24 mouse cellular contexts compared by ENCODE assay signal in genomic region chrX:7869826-7870225, GRCm38 (mm10). TPM values are rescaled to one million over a fixed set of nuclear protein-coding genes. Genes with fewer than 3 reads are reported as not detected.
DNase-seq lines count a peak whose midpoint lies in the region; ATAC-seq lines count a peak whose summit lies in the region.
"Had no signal": no experiment of that assay in that cellular context is flagged by ENCODE, and none has a peak within 500 bp of the region (broad histone marks: within the 10 kb centered on the region; RNA-seq: fewer than 3 reads in every experiment).

No protein-coding gene starts in this region.

- no peak overlapping the region for H3K4me3 ChIP-seq in midbrain, embryonic 12.5 days
- no peak overlapping the region for H3K4me3 ChIP-seq in midbrain, embryonic 16.5 days (ENCODE audit: low read depth, low read length)
- H3K4me3 ChIP-seq: embryonic facial prominence, embryonic 12.5 days; embryonic facial prominence, embryonic 15.5 days; forebrain, embryonic 15.5 days; heart, adult 2 months; hindbrain, embryonic 12.5 days; hindbrain, embryonic 15.5 days had no signal

- 0 out of 2 replicates have a peak overlapping the region, but pooled peaks have one; percentile 11 for H3K4me2 ChIP-seq in midbrain, embryonic 12.5 days (replicated peaks)
- no peak overlapping the region for H3K4me2 ChIP-seq in midbrain, embryonic 16.5 days (ENCODE audit: low read length)
- H3K4me2 ChIP-seq: embryonic facial prominence, embryonic 12.5 days; embryonic facial prominence, embryonic 15.5 days; forebrain, embryonic 15.5 days; heart, embryonic 11.5 days; hindbrain, embryonic 12.5 days; hindbrain, embryonic 15.5 days had no signal

- no peaks in the 10 kb centered on the region; the same call in 1 of the 2 replicates for H3K4me1 ChIP-seq in midbrain, embryonic 12.5 days
- H3K4me1 ChIP-seq in midbrain, embryonic 16.5 days (ENCODE audit: control insufficient read depth, insufficient read depth, low read length) = no peaks in the 10 kb centered on the region
- H3K4me1 ChIP-seq: embryonic facial prominence, embryonic 12.5 days; embryonic facial prominence, embryonic 15.5 days; forebrain, embryonic 15.5 days; hindbrain, embryonic 12.5 days; hindbrain, embryonic 15.5 days had no signal

- H3K36me3 ChIP-seq in midbrain, embryonic 12.5 days = peaks cover 19% of the 10 kb centered on the region
- peaks cover 5% of the 10 kb centered on the region for H3K36me3 ChIP-seq in midbrain, embryonic 16.5 days (ENCODE audit: control insufficient read depth, insufficient read depth, low read length)

- H3K9me3 ChIP-seq in midbrain, embryonic 12.5 days = no peaks in the 10 kb centered on the region
- no peaks in the 10 kb centered on the region for H3K9me3 ChIP-seq in midbrain, embryonic 16.5 days (replicated peaks; ENCODE audit: control insufficient read depth, low read length, poor library complexity, severe bottlenecking)
- H3K9me3 ChIP-seq: embryonic facial prominence, embryonic 12.5 days; embryonic facial prominence, embryonic 15.5 days; forebrain, embryonic 15.5 days; G1E; hindbrain, embryonic 12.5 days; hindbrain, embryonic 15.5 days had no signal

- ATAC-seq in midbrain, embryonic 12.5 days (ENCODE audit: low FRiP score, low read depth) = peak; percentile 62
- no peak for ATAC-seq in midbrain, embryonic 16.5 days
- ATAC-seq: activated CD4-positive, CD25-positive, alpha-beta regulatory T cell, adult 4 months; CD4-positive, CD25-positive, alpha-beta regulatory T cell, adult 4 months; forebrain, embryonic 15.5 days; Patski had no signal

- no peak overlapping the region for H3K27ac ChIP-seq in midbrain, embryonic 12.5 days (replicated peaks)
- no peak overlapping the region for H3K27ac ChIP-seq in midbrain, embryonic 16.5 days (ENCODE audit: low read length)
- H3K27ac ChIP-seq: embryonic facial prominence, embryonic 12.5 days; embryonic facial prominence, embryonic 15.5 days; forebrain, embryonic 15.5 days; heart, adult 2 months; hindbrain, embryonic 12.5 days; hindbrain, embryonic 15.5 days had no signal

- no peaks in the 10 kb centered on the region for H3K27me3 ChIP-seq in midbrain, embryonic 12.5 days
- no peaks in the 10 kb centered on the region for H3K27me3 ChIP-seq in midbrain, embryonic 16.5 days (ENCODE audit: control insufficient read depth, insufficient read depth, low read depth, low read length)
- H3K27me3 ChIP-seq: embryonic facial prominence, embryonic 12.5 days; embryonic facial prominence, embryonic 15.5 days; forebrain, embryonic 15.5 days; hindbrain, embryonic 12.5 days; hindbrain, embryonic 15.5 days had no signal

- WGBS in midbrain, embryonic 12.5 days = 23% methylated on average over 3 of the region's 3 CpGs
- 27% methylated on average over 3 of the region's 3 CpGs for WGBS in midbrain, embryonic 16.5 days

- DNase-seq in ES-CJ7 (ENCODE audit: low read depth, low spot score) = peak; percentile 63
- peak; percentile 66 for DNase-seq in ZHBTc4 (ENCODE audit: low read depth, low spot score)
- no peak for DNase-seq in right cerebral cortex, postnatal 36 days (ENCODE audit: low spot score in 2 of 2)
- DNase-seq in heart, adult 8-10 months (ENCODE audit: low spot score) = no peak
- DNase-seq: adrenal gland, adult 8-10 months; adrenal gland, postnatal 25 days; cerebellum, adult 18-20 months; cerebellum, adult 9-11 months; cerebellum, postnatal 25 days; gastrocnemius, postnatal 10 days; gastrocnemius, postnatal 36 days; heart, adult 2 months had no signal

- no peak overlapping the region for H3K9ac ChIP-seq in midbrain, embryonic 12.5 days (replicated peaks)
- H3K9ac ChIP-seq in midbrain, embryonic 16.5 days (ENCODE audit: low read depth, low read length) = no peak overlapping the region
- H3K9ac ChIP-seq: embryonic facial prominence, embryonic 12.5 days; embryonic facial prominence, embryonic 15.5 days; forebrain, embryonic 15.5 days; hindbrain, embryonic 12.5 days; hindbrain, embryonic 15.5 days had no signal

RNA-seq across cellular contexts. Expression of gene Pim2, which starts 8.2 kb away (rescaled TPM):
- polyA plus RNA-seq in midbrain, embryonic 12.5 days (2016; fragmentation: Nextera tagmentation; extraction: Ambion mirVana) = 19.2 and 19.7 TPM in 2 replicates
- polyA plus RNA-seq in midbrain, embryonic 16.5 days (2015; fragmentation: Nextera tagmentation; extraction: Ambion mirVana) = 23.6 and 27.2 TPM in 2 replicates
- 1 to 10 TPM; 2.4 to 6.1 (median 3.7) TPM for total RNA-seq in heart, adult 8-10 months (2022)

RNA-seq across cellular contexts. Expression of gene Slc35a2, which starts 14.0 kb away (rescaled TPM):
- polyA plus RNA-seq in midbrain, embryonic 12.5 days (2016; fragmentation: Nextera tagmentation; extraction: Ambion mirVana) = 31.0 and 31.4 TPM in 2 replicates
- 44.9 and 45.2 TPM in 2 replicates for polyA plus RNA-seq in midbrain, embryonic 16.5 days (2015; fragmentation: Nextera tagmentation; extraction: Ambion mirVana)
- total RNA-seq in heart, adult 8-10 months (2022) = 10 to 100 TPM in 3 of 4 experiments, 1 to 10 TPM in 1; 8.9 to 18.3 (median 13.5) TPM

RNA-seq across cellular contexts. Expression of gene Otud5, which starts 28.7 kb away (rescaled TPM):
- polyA plus RNA-seq in midbrain, embryonic 12.5 days (2016; fragmentation: Nextera tagmentation; extraction: Ambion mirVana) = 63.2 and 68.3 TPM in 2 replicates
- 41.8 and 42.0 TPM in 2 replicates for polyA plus RNA-seq in midbrain, embryonic 16.5 days (2015; fragmentation: Nextera tagmentation; extraction: Ambion mirVana)
- 10 to 100 TPM; 20.0 to 24.9 (median 21.5) TPM for total RNA-seq in heart, adult 8-10 months (2022)

RNA-seq across cellular contexts. Expression of gene Pqbp1, which starts 29.2 kb away (rescaled TPM):
- 177 and 180 TPM in 2 replicates for polyA plus RNA-seq in midbrain, embryonic 12.5 days (2016; fragmentation: Nextera tagmentation; extraction: Ambion mirVana)
- polyA plus RNA-seq in midbrain, embryonic 16.5 days (2015; fragmentation: Nextera tagmentation; extraction: Ambion mirVana) = 228 and 250 TPM in 2 replicates
- 10 to 100 TPM; 20.0 to 24.0 (median 20.9) TPM for total RNA-seq in heart, adult 8-10 months (2022)

RNA-seq across cellular contexts. Expression of gene Timm17b, which starts 29.3 kb away (rescaled TPM):
- 156 and 160 TPM in 2 replicates for polyA plus RNA-seq in midbrain, embryonic 12.5 days (2016; fragmentation: Nextera tagmentation; extraction: Ambion mirVana)
- 166 and 167 TPM in 2 replicates for polyA plus RNA-seq in midbrain, embryonic 16.5 days (2015; fragmentation: Nextera tagmentation; extraction: Ambion mirVana)
- 10 to 100 TPM; 44.7 to 50.5 (median 46.7) TPM for total RNA-seq in heart, adult 8-10 months (2022)

Comparison
In these comparisons a context has a peak if more than half of its experiments do, and no peak if none do; other contexts are left out.
1. DNase-seq: peak in ES-CJ7 (single experiment) and ZHBTc4 (single experiment); none in right cerebral cortex, postnatal 36 days (0 of 2) and heart, adult 8-10 months (single experiment).